Mouse (Mus musculus) kidney, adult 11 months (tissue): ENCODE data around the gene Snca.
"Not testable (repeated sequence)": the region's sequence is repeated elsewhere in the genome, so short reads cannot be mapped to it uniquely, and the experiment has no call there.

Source experiments
- DNase-seq: peaks from one replicate; pipeline ENCODE4 v3.0.0; 2022

Gene Snca

GRCm38 (mm10) chr6:60709997-60710471 is 119.6 kb downstream of the Snca start:
- DNase-seq = no peak

DNA sequence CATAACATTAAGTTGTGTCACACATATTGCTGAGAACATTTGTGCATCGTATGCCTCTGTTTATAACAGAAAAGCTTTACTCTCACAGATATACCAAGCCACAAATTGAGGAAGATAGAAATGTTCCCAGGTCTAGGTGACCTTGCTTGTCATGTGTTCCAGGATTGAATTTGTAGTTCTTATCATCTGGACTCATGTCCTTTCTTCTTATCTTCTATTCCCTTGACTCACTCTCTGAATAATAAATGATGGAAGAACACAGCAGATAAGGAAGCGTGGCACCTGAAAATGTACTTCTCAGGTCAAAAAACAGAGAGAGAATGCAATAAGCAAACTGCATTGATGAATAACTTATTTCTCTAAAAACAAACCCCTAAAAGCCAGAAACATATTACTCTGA is 131.6 kb downstream of the Snca start:
- DNase-seq = no peak

DNA sequence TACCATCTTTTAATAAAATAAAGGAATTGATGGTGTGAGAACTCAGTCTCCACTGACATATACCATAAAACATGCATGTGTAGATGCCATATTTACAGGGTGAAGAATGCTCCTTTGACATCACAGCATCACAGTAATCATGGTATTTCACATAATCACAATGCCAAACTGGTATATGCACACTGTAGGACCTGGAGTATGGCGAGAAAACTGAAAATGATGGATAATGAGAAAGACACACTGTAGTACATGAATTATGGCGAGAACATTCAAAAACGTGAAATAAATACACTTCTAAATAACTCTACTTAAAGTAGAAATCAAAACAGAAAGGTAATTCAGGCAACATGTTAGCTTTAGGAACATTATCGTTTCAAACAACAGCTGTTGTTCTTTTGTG is 142.6 kb downstream of the Snca start:
- DNase-seq = not testable (repeated sequence)

DNA sequence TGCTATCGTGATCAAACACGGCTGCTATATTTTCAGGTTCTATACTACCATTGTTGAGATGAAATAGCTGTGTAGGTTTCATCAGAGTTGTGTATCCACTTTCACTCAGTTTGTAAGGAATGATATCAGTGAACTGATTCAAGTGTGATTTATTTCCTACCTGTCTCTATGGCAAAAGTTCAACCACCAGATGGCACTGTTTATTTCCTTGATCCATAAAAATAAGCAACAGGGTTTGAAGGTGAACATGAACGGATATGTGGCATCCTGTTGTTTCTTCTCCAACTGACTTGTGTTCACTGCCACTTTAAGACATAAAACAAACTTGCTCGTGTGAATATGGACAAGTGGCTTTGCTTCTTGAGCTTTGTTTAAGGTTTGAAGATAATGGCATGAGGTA is 147.4 kb downstream of the Snca start:
- no peak for DNase-seq
